Mouse (Mus musculus): ENCODE data around the gene Kremen2. TPM values are rescaled to one million over a fixed set of nuclear protein-coding genes. Genes with fewer than 3 reads are reported as not detected.

Gene Kremen2
- polyA plus RNA-seq, 1 experiment from 2014 or later, result 50.2 TPM

GRCm38 (mm10) chr17:23742210-23742793 lies 3.3 kb downstream of the Kremen2 start:
- Histone ChIP-seq H3K36me3 (peaks cover 4% of the 10 kb centered on the region; the same call in 1 of the 2 replicates), H3K9me3 (no peaks in the 10 kb centered on the region), H3K4me3 (peak overlapping the region; percentile 35), H3K27ac (no peak overlapping the region), H3K4me2 (peak overlapping the region; percentile 47), H3K9ac (no peak overlapping the region), H3K4me1 (peaks cover 70% of the 10 kb centered on the region), H3K27me3 (peaks cover 93% of the 10 kb centered on the region)
- 6% methylated on average over 44 of the region's 44 CpGs for WGBS
- no peak for ATAC-seq (ENCODE audit: insufficient number of reproducible peaks, low FRiP score, low TSS enrichment, low read depth)

DNA sequence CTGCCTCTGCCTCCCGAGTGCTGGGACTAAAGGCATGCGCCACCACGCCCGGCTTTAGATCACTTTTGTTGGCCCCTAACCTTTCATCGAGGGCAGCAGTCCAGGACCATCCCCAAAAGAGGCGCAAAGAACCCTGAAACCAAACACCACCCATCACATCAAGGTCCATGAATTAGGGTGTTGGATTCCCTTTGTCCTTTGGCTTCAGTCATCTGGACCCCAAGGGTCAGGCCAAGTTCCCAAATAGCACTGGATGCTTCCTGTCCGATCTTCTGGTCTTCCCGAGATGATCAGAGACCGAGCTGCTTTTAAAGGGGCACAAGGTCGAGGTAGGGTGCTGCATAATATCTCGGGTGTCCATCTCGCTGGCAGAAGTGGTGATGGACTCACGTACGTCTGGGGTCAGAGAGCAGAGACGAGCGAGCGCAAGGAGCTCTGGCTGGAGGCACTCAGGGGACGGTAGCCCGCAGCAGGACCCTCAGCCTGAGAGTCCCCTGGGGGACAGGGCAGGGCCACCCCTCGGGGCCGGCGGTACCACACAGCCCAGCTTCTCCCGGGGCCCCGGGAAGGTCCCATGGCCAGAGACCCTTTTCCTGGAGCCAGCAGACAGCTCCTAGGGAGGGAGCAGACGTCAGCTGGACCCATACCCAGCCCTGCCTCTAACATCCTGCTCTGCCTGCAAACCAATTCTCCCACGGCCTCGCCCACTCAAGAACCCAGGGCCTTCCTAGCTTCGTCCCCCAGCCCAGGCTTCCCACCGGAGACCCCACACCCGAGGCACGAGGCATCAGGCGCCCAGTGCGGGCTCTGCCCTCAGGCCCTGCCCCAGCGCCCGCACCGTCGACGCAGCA lies 4.0 kb downstream of the Kremen2 start:
- peaks cover 70% of the 10 kb centered on the region for H3K4me1 ChIP-seq
- no peak for ATAC-seq (ENCODE audit: insufficient number of reproducible peaks, low FRiP score, low TSS enrichment, low read depth)
- peak overlapping the region; percentile 35 for H3K4me3 ChIP-seq
- no peak overlapping the region for H3K9ac ChIP-seq
- H3K27me3 ChIP-seq, result peaks cover 90% of the 10 kb centered on the region
- H3K27ac ChIP-seq, result no peak overlapping the region
- no peaks in the 10 kb centered on the region for H3K9me3 ChIP-seq
- 51% methylated on average over 38 of the region's 38 CpGs for WGBS
- peak overlapping the region; percentile 47 for H3K4me2 ChIP-seq
- peaks cover 10% of the 10 kb centered on the region; the same call in 1 of the 2 replicates for H3K36me3 ChIP-seq

DNA sequence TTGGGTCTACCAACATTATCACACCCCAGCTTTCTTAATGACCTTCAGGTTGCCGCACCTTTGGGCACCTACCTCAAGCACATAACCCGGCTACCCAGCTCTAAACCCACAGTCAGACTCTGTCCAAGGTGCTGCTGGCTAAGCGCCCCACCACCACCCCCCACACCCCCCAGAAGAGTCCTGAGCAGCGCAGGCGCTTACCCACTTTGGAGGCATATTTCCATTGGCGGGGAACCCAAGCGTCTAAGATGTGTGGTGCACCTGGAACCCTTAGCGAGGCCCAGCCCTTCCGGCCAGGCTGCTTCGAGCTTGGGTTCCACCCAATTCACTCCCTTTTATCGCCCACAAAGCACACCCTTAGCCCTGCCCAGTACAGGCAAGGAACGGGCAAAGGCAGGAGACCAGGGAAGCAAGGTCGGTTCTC lies 5.0 kb downstream of the Kremen2 start, which contains the start of gene Paqr4:
Paqr4 (minus strand) TSS at position 270 of the 424 bp plus-strand sequence.
- ATAC-seq (ENCODE audit: insufficient number of reproducible peaks, low FRiP score, low TSS enrichment, low read depth), result no peak
- H3K36me3 ChIP-seq, result peaks cover 14% of the 10 kb centered on the region; the same call in 1 of the 2 replicates
- peaks cover 61% of the 10 kb centered on the region for H3K4me1 ChIP-seq
- H3K9ac ChIP-seq, result peak within 1 kb of the TSS; percentile 60
- peaks cover 80% of the 10 kb centered on the region for H3K27me3 ChIP-seq
- H3K27ac ChIP-seq, result peak within 1 kb of the TSS; percentile 40
- WGBS, result 8% methylated on average over 13 of the region's 13 CpGs
- H3K4me2 ChIP-seq, result peak within 1 kb of the TSS; percentile 97
- no peaks in the 10 kb centered on the region for H3K9me3 ChIP-seq
- H3K4me3 ChIP-seq, result peak within 1 kb of the TSS; percentile 60

- H3K4me3 ChIP-seq, result peak overlapping the region; percentile 60
- H3K36me3 ChIP-seq, result peaks cover 14% of the 10 kb centered on the region; the same call in 1 of the 2 replicates
- H3K9ac ChIP-seq, result peak overlapping the region; percentile 60
- H3K27me3 ChIP-seq, result peaks cover 76% of the 10 kb centered on the region
- H3K9me3 ChIP-seq, result no peaks in the 10 kb centered on the region
- peak; percentile 76 for ATAC-seq (ENCODE audit: insufficient number of reproducible peaks, low FRiP score, low TSS enrichment, low read depth)
- 0% methylated on average over 46 of the region's 46 CpGs for WGBS
- H3K4me2 ChIP-seq, result peak overlapping the region; percentile 97
- H3K27ac ChIP-seq, result peak overlapping the region; percentile 40
- H3K4me1 ChIP-seq, result peaks cover 56% of the 10 kb centered on the region
Measured at GRCm38 (mm10) chr17:23740136-23740584, 5.5 kb downstream of the Kremen2 start.

DNA sequence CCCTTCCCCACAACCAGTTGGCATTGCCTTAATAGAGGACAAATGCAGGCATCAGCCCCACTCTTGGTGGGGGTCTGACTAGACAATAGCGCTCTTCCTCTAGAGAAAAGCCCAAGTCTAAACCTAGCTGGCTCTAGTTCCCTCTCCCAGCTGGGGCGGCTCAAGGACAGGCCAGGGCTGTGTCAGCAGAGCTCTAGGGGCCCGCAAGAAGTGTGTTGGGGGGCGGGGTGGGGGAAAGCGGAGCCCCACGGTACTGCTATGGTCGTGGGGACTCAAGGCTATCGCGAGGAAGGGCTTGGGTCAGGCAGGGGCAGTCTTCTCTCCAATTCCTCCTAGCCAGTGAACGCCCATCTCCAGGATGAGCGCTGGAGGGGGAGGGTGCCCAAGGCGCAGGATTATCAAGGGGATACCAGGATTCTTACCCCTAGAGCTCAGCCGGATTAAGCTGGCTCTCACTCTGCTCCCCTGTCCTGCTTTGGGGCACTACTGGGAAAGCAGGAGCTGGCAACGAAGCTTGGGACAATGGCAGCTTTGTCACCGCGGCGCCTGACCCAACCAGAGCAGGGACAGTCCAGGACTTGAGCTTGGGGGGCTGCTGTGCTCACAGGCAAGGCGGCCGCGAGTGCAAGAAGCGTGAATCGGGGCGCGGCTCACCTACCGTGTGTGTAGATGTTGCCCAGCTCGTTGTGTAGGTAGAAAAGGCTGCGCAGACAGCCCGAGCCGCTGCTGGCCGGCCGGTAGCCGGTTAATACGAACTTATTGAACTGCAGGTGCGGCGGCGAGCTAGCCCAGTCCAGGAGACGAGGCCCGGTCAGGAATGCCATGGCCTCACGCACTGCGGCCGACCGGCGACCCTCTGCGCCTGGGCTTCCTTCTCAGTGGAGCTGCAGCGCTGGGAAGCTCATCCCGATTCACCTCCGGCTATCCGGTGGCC lies 6.2 kb downstream of the Kremen2 start:
- peaks cover 69% of the 10 kb centered on the region for H3K27me3 ChIP-seq

DNA sequence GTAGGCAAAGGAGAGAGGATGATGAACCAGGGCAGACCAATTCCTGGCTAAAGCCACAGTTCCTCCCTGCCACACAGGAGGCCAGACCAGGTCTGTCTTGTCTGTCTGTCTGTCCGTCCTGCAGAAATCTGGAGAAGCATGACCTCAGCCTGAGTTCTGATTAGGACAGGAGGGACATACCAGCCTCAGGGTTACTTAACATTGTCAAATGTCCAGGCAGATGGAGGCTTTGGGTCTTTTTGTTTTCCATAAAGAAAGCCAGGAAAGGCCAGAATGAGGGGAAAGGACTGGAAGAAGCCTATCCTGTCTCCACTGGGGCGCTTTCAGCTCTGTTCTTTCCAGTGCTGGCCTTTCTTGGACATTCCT lies 6.8 kb downstream of the Kremen2 start:
- Histone ChIP-seq H3K4me1 (peaks cover 53% of the 10 kb centered on the region), H3K9ac (no peak overlapping the region; the same call in 1 of the 2 replicates), H3K9me3 (no peaks in the 10 kb centered on the region), H3K4me2 (peak overlapping the region; percentile 97), H3K36me3 (peaks cover 17% of the 10 kb centered on the region; the same call in 1 of the 2 replicates), H3K27me3 (peaks cover 62% of the 10 kb centered on the region), H3K27ac (no peak overlapping the region), H3K4me3 (peak overlapping the region; percentile 60)
- no peak for ATAC-seq (ENCODE audit: insufficient number of reproducible peaks, low FRiP score, low TSS enrichment, low read depth)
- WGBS, result 51% methylated on average over 2 of the region's 2 CpGs

More for the DNA sequence above, 6.2 kb downstream of the Kremen2 start:
- 2% methylated on average over 48 of the region's 48 CpGs for WGBS
- H3K9ac ChIP-seq, result peak overlapping the region; percentile 60
- peak overlapping the region; percentile 40; the same call in 1 of the 2 replicates for H3K27ac ChIP-seq
- peak overlapping the region; percentile 60 for H3K4me3 ChIP-seq
- peaks cover 49% of the 10 kb centered on the region for H3K4me1 ChIP-seq
- H3K4me2 ChIP-seq, result peak overlapping the region; percentile 97
- H3K36me3 ChIP-seq, result peaks cover 14% of the 10 kb centered on the region; the same call in 1 of the 2 replicates
- H3K9me3 ChIP-seq, result no peaks in the 10 kb centered on the region
- no peak for ATAC-seq (ENCODE audit: insufficient number of reproducible peaks, low FRiP score, low TSS enrichment, low read depth)

- Histone ChIP-seq H3K9ac (no peak overlapping the region), H3K9me3 (no peaks in the 10 kb centered on the region), H3K4me1 (peaks cover 49% of the 10 kb centered on the region), H3K4me2 (no peak overlapping the region), H3K27ac (no peak overlapping the region), H3K4me3 (no peak overlapping the region), H3K27me3 (peaks cover 52% of the 10 kb centered on the region), H3K36me3 (peaks cover 17% of the 10 kb centered on the region; the same call in 1 of the 2 replicates)
- ATAC-seq (ENCODE audit: insufficient number of reproducible peaks, low FRiP score, low TSS enrichment, low read depth), result no peak
- 58% methylated on average over 15 of the region's 15 CpGs for WGBS
Measured at GRCm38 (mm10) chr17:23737493-23738445, 7.9 kb downstream of the Kremen2 start.

DNA sequence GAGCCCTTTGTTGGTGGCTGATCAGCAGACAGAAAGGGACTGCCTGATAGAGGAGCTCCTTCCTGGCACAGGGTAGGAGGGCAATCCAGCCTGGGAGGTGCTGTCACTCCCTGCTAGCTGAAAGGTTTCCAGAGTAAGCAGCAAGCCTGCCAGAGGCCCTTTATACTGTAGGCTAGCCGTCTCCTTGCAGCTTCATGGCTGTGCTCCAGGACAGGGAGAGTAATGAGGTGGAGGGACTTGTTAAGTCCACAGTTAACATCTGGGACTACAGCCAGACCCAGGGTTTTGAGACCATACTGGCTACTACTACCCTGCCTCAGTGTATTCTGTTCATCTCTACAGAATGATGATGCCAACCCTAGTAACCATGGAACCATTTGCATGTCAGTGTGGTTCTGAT lies 11.3 kb downstream of the Kremen2 start:
- no peak overlapping the region for H3K4me2 ChIP-seq
- no peak overlapping the region for H3K9ac ChIP-seq
- H3K4me3 ChIP-seq, result no peak overlapping the region
- H3K9me3 ChIP-seq, result no peaks in the 10 kb centered on the region
- peaks cover 20% of the 10 kb centered on the region for H3K27me3 ChIP-seq
- H3K27ac ChIP-seq, result no peak overlapping the region; the same call in 1 of the 2 replicates
- H3K36me3 ChIP-seq, result peaks cover 17% of the 10 kb centered on the region; the same call in 1 of the 2 replicates
- ATAC-seq (ENCODE audit: insufficient number of reproducible peaks, low FRiP score, low TSS enrichment, low read depth), result no peak
- peaks cover 23% of the 10 kb centered on the region for H3K4me1 ChIP-seq
- WGBS, result 45% methylated on average over 1 of the region's 1 CpGs

- ATAC-seq (ENCODE audit: insufficient number of reproducible peaks, low FRiP score, low TSS enrichment, low read depth), result no peak
- Histone ChIP-seq H3K9me3 (no peaks in the 10 kb centered on the region), H3K9ac (no peak overlapping the region), H3K36me3 (peaks cover 3% of the 10 kb centered on the region; the same call in 1 of the 2 replicates), H3K4me1 (peaks cover 24% of the 10 kb centered on the region), H3K27me3 (no peaks in the 10 kb centered on the region), H3K27ac (no peak overlapping the region), H3K4me2 (no peak overlapping the region), H3K4me3 (no peak overlapping the region)
- WGBS, result 20% methylated on average over 1 of the region's 1 CpGs
Measured at GRCm38 (mm10) chr17:23730441-23730840, 15.2 kb downstream of the Kremen2 start.

DNA sequence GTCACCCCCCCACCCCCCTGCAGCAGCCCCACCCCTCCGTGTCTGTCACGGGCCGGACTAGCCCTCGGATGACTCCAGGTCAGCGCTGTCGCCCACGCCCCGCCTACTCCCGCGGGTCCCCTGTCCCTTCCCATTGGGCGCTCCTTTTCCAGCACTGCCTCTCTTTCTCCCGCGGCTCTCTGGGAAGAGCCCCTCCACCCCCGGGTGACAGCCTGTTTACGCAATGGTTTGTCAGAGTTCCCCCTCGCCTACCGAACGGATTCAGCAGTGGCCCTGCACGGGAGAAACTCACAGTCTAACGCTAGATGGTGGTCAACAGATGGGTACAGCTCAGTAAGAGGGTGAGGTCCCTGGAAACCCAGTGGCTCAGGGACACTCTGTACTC lies 18.9 kb downstream of the Kremen2 start:
- Histone ChIP-seq H3K4me2 (peak overlapping the region; percentile 87), H3K4me3 (peak overlapping the region; percentile 89), H3K4me1 (peaks cover 14% of the 10 kb centered on the region), H3K9me3 (no peaks in the 10 kb centered on the region), H3K27ac (peak overlapping the region; percentile 86), H3K36me3 (no peaks in the 10 kb centered on the region), H3K27me3 (no peaks in the 10 kb centered on the region), H3K9ac (peak overlapping the region; percentile 71)
- peak; percentile 81 for ATAC-seq (ENCODE audit: insufficient number of reproducible peaks, low FRiP score, low TSS enrichment, low read depth)
- under 1% methylated on average over 20 of the region's 20 CpGs for WGBS

Measured in limb, embryonic 15.5 days (tissue).